Mouse (Mus musculus) embryonic facial prominence, embryonic 12.5 days (tissue): Measurements from ENCODE around the gene Socs1. TPM values are rescaled to one million over a fixed set of nuclear protein-coding genes. Genes with fewer than 3 reads are reported as not detected.

Source experiments
- polyA plus RNA-seq: library from polyadenylated mRNA; unstranded; fragments of >200 nt; fragmentation: Nextera tagmentation; extraction: Ambion mirVana; gene quantifications from 2 replicates; pipeline ENCODE4 v1.2.1, GENCODE M21; 2016

Gene Socs1
- polyA plus RNA-seq, 1 experiment from 2014 or later: 11.4 TPM

Other genes with a start within 250 kb of the Socs1 start
- gene Dexi, start 242.5 kb downstream of the Socs1 start, polyA plus RNA-seq: 31.5 and 32.9 TPM in 2 replicates
- 37.7 and 38.9 TPM in 2 replicates for gene Clec16a, start 240.2 kb downstream of the Socs1 start, polyA plus RNA-seq
- not detected in 2 replicates for gene Tnp2, start 3.1 kb upstream of the Socs1 start, polyA plus RNA-seq
- not detected in 2 replicates for gene Prm3, start 5.4 kb upstream of the Socs1 start, polyA plus RNA-seq
- gene Prm2, start 10.6 kb upstream of the Socs1 start, polyA plus RNA-seq: not detected in 2 replicates
- not detected in 2 replicates for gene Prm1, start 20.3 kb upstream of the Socs1 start, polyA plus RNA-seq
- gene Gm11172, start 27.4 kb upstream of the Socs1 start, polyA plus RNA-seq: not detected in 2 replicates
- gene Rmi2, start 49.5 kb upstream of the Socs1 start, polyA plus RNA-seq: 4.6 and 4.7 TPM in 2 replicates